Mouse (Mus musculus) frontal cortex, postnatal 14 days (tissue): ENCODE results near the gene Gpr19.
A peak's percentile ranks its signal among the peaks of the same experiment; 100 is the strongest.

Experiments used
- DNase-seq, 2 experiments: peaks; one replicate each; pipeline ENCODE4 v3.0.0; 2022; ENCODE audit warnings: low spot score in 2 of 2

The Gpr19 gene

GRCm38 (mm10) chr6:134887711-134888449 lies 10.5 kb downstream of the Gpr19 start:
- peak; percentile 75 to 88 for DNase-seq

- peak in 1 of 2 experiments; percentile 20 for DNase-seq
These were observed 11.4 kb downstream of the Gpr19 start for GRCm38 (mm10) chr6:134887008-134887407.

GRCm38 (mm10) chr6:134886475-134886874 lies 11.9 kb downstream of the Gpr19 start:
- DNase-seq: no peak

- DNase-seq: no peak
These were observed 12.9 kb downstream of the Gpr19 start for GRCm38 (mm10) chr6:134885515-134885914.

- DNase-seq: no peak
These were observed 14.7 kb downstream of the Gpr19 start for GRCm38 (mm10) chr6:134883661-134884060.

- DNase-seq: no peak
These were observed 18.3 kb downstream of the Gpr19 start for GRCm38 (mm10) chr6:134880046-134880445.

- no peak for DNase-seq
These were observed 18.8 kb downstream of the Gpr19 start for GRCm38 (mm10) chr6:134879556-134879955.

GRCm38 (mm10) chr6:134877892-134878291 lies 20.5 kb downstream of the Gpr19 start:
- no peak for DNase-seq

- no peak for DNase-seq
These were observed 21.1 kb downstream of the Gpr19 start for GRCm38 (mm10) chr6:134877276-134877675.

- no peak for DNase-seq
These were observed 21.6 kb downstream of the Gpr19 start for GRCm38 (mm10) chr6:134876795-134877194.

- no peak for DNase-seq
These were observed 25.4 kb downstream of the Gpr19 start for GRCm38 (mm10) chr6:134873018-134873417.

GRCm38 (mm10) chr6:134872236-134872635 lies 26.1 kb downstream of the Gpr19 start:
- no peak for DNase-seq

- DNase-seq: no peak
These were observed 27.5 kb downstream of the Gpr19 start for GRCm38 (mm10) chr6:134870887-134871286.

GRCm38 (mm10) chr6:134870209-134870742 lies 28.1 kb downstream of the Gpr19 start:
- no peak for DNase-seq

GRCm38 (mm10) chr6:134867325-134867724 lies 31.1 kb downstream of the Gpr19 start:
- no peak for DNase-seq

- DNase-seq: no peak
These were observed 32.3 kb downstream of the Gpr19 start for GRCm38 (mm10) chr6:134866113-134866512.

GRCm38 (mm10) chr6:134863146-134863545 lies 35.2 kb downstream of the Gpr19 start:
- peak; percentile 94 to 99 for DNase-seq

GRCm38 (mm10) chr6:134862671-134863104 lies 35.7 kb downstream of the Gpr19 start:
- peak; percentile 20 for DNase-seq

- no peak for DNase-seq
These were observed 37.0 kb downstream of the Gpr19 start for GRCm38 (mm10) chr6:134861386-134861785.

GRCm38 (mm10) chr6:134860275-134860674 lies 38.1 kb downstream of the Gpr19 start:
- no peak for DNase-seq

GRCm38 (mm10) chr6:134859021-134859420 lies 39.4 kb downstream of the Gpr19 start:
- DNase-seq: no peak

GRCm38 (mm10) chr6:134855926-134856325 lies 42.5 kb downstream of the Gpr19 start:
- no peak for DNase-seq

- DNase-seq: no peak
These were observed 43.6 kb downstream of the Gpr19 start for GRCm38 (mm10) chr6:134854782-134855181.
